Mouse (Mus musculus): ENCODE data around the gene Cd300ld3. TPM values are rescaled to one million over a fixed set of nuclear protein-coding genes. Genes with fewer than 3 reads are reported as not detected.

Cd300ld3 gene
- total RNA-seq (2014; rRNA removed; ENCODE audit: low replicate concordance) (not detected in 2 replicates), polyA plus RNA-seq (2015; fragmentation: Nextera tagmentation; extraction: Ambion mirVana) (not detected in 2 replicates)

GRCm38 (mm10) chr11:115048259-115048658 is at the start of gene Cd300ld3:
Gene Cd300ld3, minus strand, starts transcription at chr11:115048409.
- Histone ChIP-seq H3K36me3 (replicated peaks; ENCODE audit: control insufficient read depth, insufficient read depth, low read length) (no peaks in the 10 kb centered on the region), H3K9ac (replicated peaks; ENCODE audit: low read depth, low read length) (no peak within 1 kb of the TSS), H3K4me2 (ENCODE audit: low read depth, low read length) (no peak within 1 kb of the TSS), H3K27ac (ENCODE audit: low read depth) (no peak within 1 kb of the TSS), H3K9me3 (replicated peaks; ENCODE audit: control insufficient read depth, low read length) (no peaks in the 10 kb centered on the region), H3K4me1 (ENCODE audit: control insufficient read depth, insufficient read depth) (no peaks in the 10 kb centered on the region), H3K27me3 (ENCODE audit: control insufficient read depth, insufficient read depth, low read length) (no peaks in the 10 kb centered on the region), H3K4me3 (ENCODE audit: low read depth, low read length) (no peak within 1 kb of the TSS)
- no peak for DNase-seq (ENCODE audit: low spot score)
- no peak for ATAC-seq (ENCODE audit: insufficient read depth, low read depth)
- TF ChIP-seq CTCF (IDR thresholded peaks at IDR 0.05; ENCODE audit: low read depth) (no peak), EP300 (IDR thresholded peaks at IDR 0.05; ENCODE audit: low read depth) (no peak)
- 70% methylated on average over 2 of the region's 2 CpGs for WGBS

GRCm38 (mm10) chr11:115092140-115092539 is 43.9 kb upstream of the Cd300ld3 start:
- Histone ChIP-seq H3K4me3 (ENCODE audit: low read depth, low read length) (no peak overlapping the region), H3K9ac (replicated peaks; ENCODE audit: low read depth, low read length) (no peak overlapping the region), H3K27ac (ENCODE audit: low read depth) (no peak overlapping the region), H3K36me3 (replicated peaks; ENCODE audit: control insufficient read depth, insufficient read depth, low read length) (no peaks in the 10 kb centered on the region), H3K27me3 (ENCODE audit: control insufficient read depth, insufficient read depth, low read length) (peaks cover 35% of the 10 kb centered on the region), H3K4me2 (ENCODE audit: low read depth, low read length) (no peak overlapping the region), H3K4me1 (ENCODE audit: control insufficient read depth, insufficient read depth) (no peaks in the 10 kb centered on the region), H3K9me3 (replicated peaks; ENCODE audit: control insufficient read depth, low read length) (0 out of 2 replicates have a peak, but pooled peaks cover 3% of the 10 kb centered on the region)
- no peak for ATAC-seq (ENCODE audit: insufficient read depth, low read depth)
- TF ChIP-seq CTCF (IDR thresholded peaks at IDR 0.05; ENCODE audit: low read depth) (no peak), EP300 (IDR thresholded peaks at IDR 0.05; ENCODE audit: low read depth) (no peak)
- WGBS, result 23% methylated on average over 4 of the region's 4 CpGs
- no peak for DNase-seq (ENCODE audit: low spot score)

DNA sequence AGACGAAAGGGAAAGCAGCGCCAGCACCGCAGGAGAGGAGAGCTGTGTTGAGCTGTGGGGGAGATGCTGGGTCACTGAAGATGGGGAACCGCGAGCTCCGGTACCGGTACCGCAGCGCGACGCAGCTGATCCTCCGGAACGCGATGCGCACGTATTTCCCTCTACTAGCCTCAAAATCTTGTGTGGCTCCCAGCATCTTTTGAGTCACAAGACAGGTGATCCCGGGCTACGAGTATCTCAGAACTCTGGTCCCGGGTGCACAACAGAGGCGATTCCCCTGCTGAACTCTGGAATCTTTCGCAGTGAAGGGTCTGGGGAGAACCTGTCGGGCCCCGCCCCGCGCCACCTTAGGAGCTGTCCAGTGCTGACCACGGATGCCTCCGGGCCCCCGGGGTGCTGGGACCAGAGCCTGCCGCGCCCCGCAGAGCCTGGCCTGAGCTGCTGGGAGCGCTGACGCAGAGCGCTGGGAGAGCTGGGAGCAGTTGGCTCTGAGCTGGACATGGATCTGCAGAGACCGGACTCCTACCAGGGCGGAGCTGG is 43.2 kb upstream of the Cd300ld3 start, which contains the start of gene Rab37:
TSS of gene Rab37 (plus strand) at position 70 of the 540 bp plus-strand sequence.
- DNase-seq (ENCODE audit: low spot score), result no peak
- H3K4me3 ChIP-seq (ENCODE audit: low read depth, low read length), result no peak within 1 kb of the TSS

GRCm38 (mm10) chr11:115089853-115090252 is 41.6 kb upstream of the Cd300ld3 start:
- 63% methylated on average over 6 of the region's 6 CpGs for WGBS
- Histone ChIP-seq H3K27me3 (ENCODE audit: control insufficient read depth, insufficient read depth, low read length) (peaks cover 39% of the 10 kb centered on the region), H3K36me3 (replicated peaks; ENCODE audit: control insufficient read depth, insufficient read depth, low read length) (no peaks in the 10 kb centered on the region), H3K9me3 (replicated peaks; ENCODE audit: control insufficient read depth, low read length) (0 out of 2 replicates have a peak, but pooled peaks cover 3% of the 10 kb centered on the region), H3K4me3 (ENCODE audit: low read depth, low read length) (no peak overlapping the region), H3K27ac (ENCODE audit: low read depth) (no peak overlapping the region), H3K4me2 (ENCODE audit: low read depth, low read length) (no peak overlapping the region), H3K9ac (replicated peaks; ENCODE audit: low read depth, low read length) (no peak overlapping the region), H3K4me1 (ENCODE audit: control insufficient read depth, insufficient read depth) (no peaks in the 10 kb centered on the region)
- no peak for ATAC-seq (ENCODE audit: insufficient read depth, low read depth)
- TF ChIP-seq CTCF (IDR thresholded peaks at IDR 0.05; ENCODE audit: low read depth), result no peak
- no peak for DNase-seq (ENCODE audit: low spot score)

More for the DNA sequence above, 43.2 kb upstream of the Cd300ld3 start, which contains the start of gene Rab37:
- ATAC-seq (ENCODE audit: insufficient read depth, low read depth), result no peak
- no peaks in the 10 kb centered on the region for H3K4me1 ChIP-seq (ENCODE audit: control insufficient read depth, insufficient read depth)
- TF ChIP-seq EP300 (IDR thresholded peaks at IDR 0.05; ENCODE audit: low read depth), result no peak
- no peak for TF ChIP-seq CTCF (IDR thresholded peaks at IDR 0.05; ENCODE audit: low read depth)
- H3K27ac ChIP-seq (ENCODE audit: low read depth), result no peak within 1 kb of the TSS
- no peak within 1 kb of the TSS for H3K9ac ChIP-seq (replicated peaks; ENCODE audit: low read depth, low read length)
- peaks cover 35% of the 10 kb centered on the region for H3K27me3 ChIP-seq (ENCODE audit: control insufficient read depth, insufficient read depth, low read length)
- no peaks in the 10 kb centered on the region for H3K36me3 ChIP-seq (replicated peaks; ENCODE audit: control insufficient read depth, insufficient read depth, low read length)
- WGBS, result 4% methylated on average over 35 of the region's 36 CpGs
- H3K4me2 ChIP-seq (ENCODE audit: low read depth, low read length), result no peak within 1 kb of the TSS
- 0 out of 2 replicates have a peak, but pooled peaks cover 3% of the 10 kb centered on the region for H3K9me3 ChIP-seq (replicated peaks; ENCODE audit: control insufficient read depth, low read length)

DNA sequence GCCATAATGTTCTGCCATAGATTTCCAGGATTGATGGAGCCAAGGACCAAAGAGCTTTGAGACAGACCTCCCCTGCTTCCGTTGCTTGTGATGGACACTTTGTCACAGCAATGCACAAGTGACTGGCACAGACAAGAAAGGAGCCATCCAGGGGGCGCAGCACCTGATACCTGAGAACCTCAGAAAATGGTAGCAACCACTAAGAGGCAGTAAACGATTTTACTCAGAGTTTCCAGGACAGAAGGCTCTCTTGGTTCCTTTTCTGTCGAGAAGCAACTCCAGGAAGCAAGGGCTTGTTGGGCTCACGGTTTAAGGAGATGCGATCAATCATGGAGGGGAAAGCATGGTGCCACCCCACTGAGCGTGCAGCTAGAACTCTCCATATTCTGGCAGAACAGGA is 38.0 kb upstream of the Cd300ld3 start:
- H3K36me3 ChIP-seq (replicated peaks; ENCODE audit: control insufficient read depth, insufficient read depth, low read length), result no peaks in the 10 kb centered on the region
- H3K4me2 ChIP-seq (ENCODE audit: low read depth, low read length), result no peak overlapping the region
- WGBS, result 51% methylated on average over 7 of the region's 7 CpGs
- ATAC-seq (ENCODE audit: insufficient read depth, low read depth), result no peak
- DNase-seq (ENCODE audit: low spot score), result no peak
- no peak overlapping the region for H3K4me3 ChIP-seq (ENCODE audit: low read depth, low read length)
- no peaks in the 10 kb centered on the region for H3K4me1 ChIP-seq (ENCODE audit: control insufficient read depth, insufficient read depth)
- H3K27me3 ChIP-seq (ENCODE audit: control insufficient read depth, insufficient read depth, low read length), result peaks cover 36% of the 10 kb centered on the region
- 0 out of 2 replicates have a peak, but pooled peaks cover 3% of the 10 kb centered on the region for H3K9me3 ChIP-seq (replicated peaks; ENCODE audit: control insufficient read depth, low read length)
- no peak overlapping the region for H3K27ac ChIP-seq (ENCODE audit: low read depth)
- no peak overlapping the region for H3K9ac ChIP-seq (replicated peaks; ENCODE audit: low read depth, low read length)
- TF ChIP-seq EP300 (IDR thresholded peaks at IDR 0.05; ENCODE audit: low read depth), result no peak
- no peak for TF ChIP-seq CTCF (IDR thresholded peaks at IDR 0.05; ENCODE audit: low read depth)

DNA sequence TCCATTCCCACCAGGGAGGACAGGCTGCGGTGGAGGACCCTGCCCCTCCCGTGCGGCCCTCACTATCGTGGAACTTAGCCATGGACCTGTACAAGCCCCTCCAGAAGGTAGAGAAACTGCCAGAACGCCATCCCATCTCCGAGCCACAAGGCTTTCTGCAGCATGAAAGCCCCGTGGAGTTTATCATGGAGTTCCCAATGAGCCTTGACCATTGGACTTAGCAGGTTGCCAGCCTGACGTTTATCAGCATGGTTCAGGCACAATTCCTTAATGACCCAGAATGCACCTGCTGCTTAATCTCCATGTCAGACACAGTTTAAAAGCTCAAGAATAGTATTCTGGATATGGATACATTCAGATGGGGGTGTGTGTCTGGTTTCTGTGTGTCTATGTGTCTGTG is 36.9 kb upstream of the Cd300ld3 start:
- DNase-seq (ENCODE audit: low spot score) (no peak), ATAC-seq (ENCODE audit: insufficient read depth, low read depth) (no peak)
- no peaks in the 10 kb centered on the region for H3K4me1 ChIP-seq (ENCODE audit: control insufficient read depth, insufficient read depth)
- no peak overlapping the region for H3K4me2 ChIP-seq (ENCODE audit: low read depth, low read length)
- H3K9me3 ChIP-seq (replicated peaks; ENCODE audit: control insufficient read depth, low read length), result 0 out of 2 replicates have a peak, but pooled peaks cover 3% of the 10 kb centered on the region
- peaks cover 25% of the 10 kb centered on the region for H3K27me3 ChIP-seq (ENCODE audit: control insufficient read depth, insufficient read depth, low read length)
- no peak overlapping the region for H3K27ac ChIP-seq (ENCODE audit: low read depth)
- no peaks in the 10 kb centered on the region for H3K36me3 ChIP-seq (replicated peaks; ENCODE audit: control insufficient read depth, insufficient read depth, low read length)
- TF ChIP-seq EP300 (IDR thresholded peaks at IDR 0.05; ENCODE audit: low read depth) (no peak), CTCF (IDR thresholded peaks at IDR 0.05; ENCODE audit: low read depth) (no peak)
- WGBS, result 56% methylated on average over 8 of the region's 8 CpGs
- H3K9ac ChIP-seq (replicated peaks; ENCODE audit: low read depth, low read length), result no peak overlapping the region
- no peak overlapping the region for H3K4me3 ChIP-seq (ENCODE audit: low read depth, low read length)
